Mouse (Mus musculus): ENCODE results near the gene Endov. TPM values are rescaled to one million over a fixed set of nuclear protein-coding genes. Genes with fewer than 3 reads are reported as not detected.

The Endov gene
- total and polyA plus RNA-seq, 3 experiments, result 12.1 to 18.9 (median 14.7) TPM

Other genes starting within 250 kb of the Endov start
- gene Gaa, start 223.5 kb upstream of the Endov start, total RNA-seq (2021), result 100 to 1,000 TPM; 119 to 123 TPM
- 363 and 377 TPM in 2 replicates for gene Gaa, start 223.5 kb upstream of the Endov start, polyA plus RNA-seq (2012; rRNA removed)
- 100 to 1,000 TPM; 117 to 126 TPM for gene Eif4a3, start 191.3 kb upstream of the Endov start, total RNA-seq (2021)
- 38.7 and 44.4 TPM in 2 replicates for gene Eif4a3, start 191.3 kb upstream of the Endov start, polyA plus RNA-seq (2012; rRNA removed)
- 1 to 10 TPM in 1 of 2 experiments, not detected in 1; 1.0 TPM for gene Card14, start 183.6 kb upstream of the Endov start, total RNA-seq (2021)
- gene Card14, start 183.6 kb upstream of the Endov start, polyA plus RNA-seq (2012; rRNA removed), result 0.55 and 1.3 TPM in 2 replicates
- gene Sgsh, start 135.8 kb upstream of the Endov start, total RNA-seq (2021), result 10 to 100 TPM; 19.6 to 22.4 TPM
- gene Sgsh, start 135.8 kb upstream of the Endov start, polyA plus RNA-seq (2012; rRNA removed), result 74.4 and 92.1 TPM in 2 replicates
- gene Slc26a11, start 135.8 kb upstream of the Endov start, total RNA-seq (2021), result 1 to 10 TPM; 5.1 to 6.9 TPM
- gene Slc26a11, start 135.8 kb upstream of the Endov start, polyA plus RNA-seq (2012; rRNA removed), result 22.6 and 26.9 TPM in 2 replicates
- gene Rnf213, start 98.2 kb upstream of the Endov start, total RNA-seq (2021), result 10 to 100 TPM; 20.8 to 27.3 TPM
- gene Rnf213, start 98.2 kb upstream of the Endov start, polyA plus RNA-seq (2012; rRNA removed), result 11.4 and 12.5 TPM in 2 replicates
- gene Nptx1, start 56.4 kb downstream of the Endov start, total RNA-seq (2021), result 1 to 10 TPM; 2.2 to 4.9 TPM
- gene Nptx1, start 56.4 kb downstream of the Endov start, polyA plus RNA-seq (2012; rRNA removed), result 1.9 and 2.2 TPM in 2 replicates
- gene Rptor, start 111.6 kb downstream of the Endov start, total RNA-seq (2021), result 10 to 100 TPM; 43.7 to 47.7 TPM
- gene Rptor, start 111.6 kb downstream of the Endov start, polyA plus RNA-seq (2012; rRNA removed), result 37.7 and 45.2 TPM in 2 replicates